Mouse (Mus musculus): ENCODE measurements around the gene Atf6. TPM values are rescaled to one million over a fixed set of nuclear protein-coding genes. Genes with fewer than 3 reads are reported as not detected.

Atf6 gene
- total and polyA plus RNA-seq, 2 experiments = 14.3 to 30.1 TPM

DNA sequence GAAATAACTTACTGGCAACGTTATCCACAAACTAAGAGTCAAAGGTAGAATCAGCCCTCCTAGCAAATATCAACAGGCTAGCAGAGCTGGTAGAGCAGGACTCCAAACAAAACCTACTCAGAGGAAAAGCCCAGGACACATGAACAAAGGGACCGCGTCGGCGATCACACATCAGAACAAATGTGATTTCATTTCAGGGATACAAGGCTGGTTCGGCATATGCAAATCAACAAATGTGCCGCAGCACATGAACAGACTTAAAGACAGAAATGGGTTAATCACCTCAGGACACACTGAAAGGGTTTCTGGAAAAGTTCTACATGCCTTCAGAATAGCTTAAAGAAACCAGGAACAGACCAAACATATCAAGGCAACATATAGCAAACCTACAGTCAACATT lies 155.8 kb downstream of the Atf6 start:
- TF ChIP-seq CTCF (IDR thresholded peaks at IDR 0.05; ENCODE audit: low read depth, low read length) = no peak
- no peak for TF ChIP-seq POLR2A (IDR thresholded peaks at IDR 0.05; ENCODE audit: extremely low read depth, insufficient read depth, low read length)
- Histone ChIP-seq H3K4me3 (ENCODE audit: insufficient read depth, low read depth, low read length) (no peak overlapping the region), H3K4me1 (ENCODE audit: control insufficient read depth, insufficient read depth, low read length) (no peaks in the 10 kb centered on the region), H3K27me3 (ENCODE audit: control insufficient read depth, insufficient read depth, low read length) (no peaks in the 10 kb centered on the region), H3K36me3 (ENCODE audit: control insufficient read depth, insufficient read depth, low read length) (peaks cover 2% of the 10 kb centered on the region), H3K79me2 (ENCODE audit: control insufficient read depth, insufficient read depth, low read length) (no peaks in the 10 kb centered on the region; the same call in 1 of the 2 replicates), H3K9ac (ENCODE audit: low read depth, low read length) (no peak overlapping the region), H3K27ac (replicated peaks; ENCODE audit: insufficient read depth, low read depth, low read length) (no peak overlapping the region)
- WGBS = 97% methylated on average over 7 of the region's 7 CpGs
- DNase-seq (ENCODE audit: extremely low read depth, low read depth, low spot score) = no peak

GRCm38 (mm10) chr1:170709969-170710368 lies 157.6 kb downstream of the Atf6 start:
- no peak overlapping the region for H3K9ac ChIP-seq (ENCODE audit: low read depth, low read length)
- DNase-seq (ENCODE audit: extremely low read depth, low read depth, low spot score) = no peak
- no peaks in the 10 kb centered on the region for H3K27me3 ChIP-seq (ENCODE audit: control insufficient read depth, insufficient read depth, low read length)
- WGBS = 87% methylated on average over 3 of the region's 3 CpGs
- TF ChIP-seq CTCF (IDR thresholded peaks at IDR 0.05; ENCODE audit: low read depth, low read length) (no peak), POLR2A (IDR thresholded peaks at IDR 0.05; ENCODE audit: extremely low read depth, insufficient read depth, low read length) (no peak)
- H3K4me1 ChIP-seq (ENCODE audit: control insufficient read depth, insufficient read depth, low read length) = no peaks in the 10 kb centered on the region
- H3K79me2 ChIP-seq (ENCODE audit: control insufficient read depth, insufficient read depth, low read length) = no peaks in the 10 kb centered on the region
- peaks cover 2% of the 10 kb centered on the region for H3K36me3 ChIP-seq (ENCODE audit: control insufficient read depth, insufficient read depth, low read length)
- no peak overlapping the region for H3K27ac ChIP-seq (replicated peaks; ENCODE audit: insufficient read depth, low read depth, low read length)
- H3K4me3 ChIP-seq (ENCODE audit: insufficient read depth, low read depth, low read length) = no peak overlapping the region

- peak; percentile 49 for DNase-seq (ENCODE audit: extremely low read depth, low read depth, low spot score)
- Histone ChIP-seq H3K4me1 (ENCODE audit: control insufficient read depth, insufficient read depth, low read length) (no peaks in the 10 kb centered on the region), H3K36me3 (ENCODE audit: control insufficient read depth, insufficient read depth, low read length) (peaks cover 2% of the 10 kb centered on the region), H3K27ac (replicated peaks; ENCODE audit: insufficient read depth, low read depth, low read length) (no peak overlapping the region), H3K79me2 (ENCODE audit: control insufficient read depth, insufficient read depth, low read length) (no peaks in the 10 kb centered on the region), H3K27me3 (ENCODE audit: control insufficient read depth, insufficient read depth, low read length) (no peaks in the 10 kb centered on the region), H3K9ac (ENCODE audit: low read depth, low read length) (no peak overlapping the region), H3K4me3 (ENCODE audit: insufficient read depth, low read depth, low read length) (no peak overlapping the region)
- 76% methylated on average over 8 of the region's 8 CpGs for WGBS
- TF ChIP-seq CTCF (IDR thresholded peaks at IDR 0.05; ENCODE audit: low read depth, low read length) (no peak), POLR2A (IDR thresholded peaks at IDR 0.05; ENCODE audit: extremely low read depth, insufficient read depth, low read length) (no peak)
Measured at GRCm38 (mm10) chr1:170709481-170709880, 158.1 kb downstream of the Atf6 start.

GRCm38 (mm10) chr1:170709034-170709433 lies 158.5 kb downstream of the Atf6 start:
- no peaks in the 10 kb centered on the region for H3K4me1 ChIP-seq (ENCODE audit: control insufficient read depth, insufficient read depth, low read length)
- DNase-seq (ENCODE audit: extremely low read depth, low read depth, low spot score) = no peak
- no peaks in the 10 kb centered on the region for H3K79me2 ChIP-seq (ENCODE audit: control insufficient read depth, insufficient read depth, low read length)
- WGBS = 87% methylated on average over 3 of the region's 3 CpGs
- no peak overlapping the region for H3K4me3 ChIP-seq (ENCODE audit: insufficient read depth, low read depth, low read length)
- H3K36me3 ChIP-seq (ENCODE audit: control insufficient read depth, insufficient read depth, low read length) = peaks cover 2% of the 10 kb centered on the region
- H3K27ac ChIP-seq (replicated peaks; ENCODE audit: insufficient read depth, low read depth, low read length) = no peak overlapping the region
- no peaks in the 10 kb centered on the region for H3K27me3 ChIP-seq (ENCODE audit: control insufficient read depth, insufficient read depth, low read length)
- TF ChIP-seq CTCF (IDR thresholded peaks at IDR 0.05; ENCODE audit: low read depth, low read length) (no peak), POLR2A (IDR thresholded peaks at IDR 0.05; ENCODE audit: extremely low read depth, insufficient read depth, low read length) (no peak)
- no peak overlapping the region for H3K9ac ChIP-seq (ENCODE audit: low read depth, low read length)

GRCm38 (mm10) chr1:170706046-170706445 lies 161.5 kb downstream of the Atf6 start:
- Histone ChIP-seq H3K36me3 (ENCODE audit: control insufficient read depth, insufficient read depth, low read length) (peaks cover 2% of the 10 kb centered on the region), H3K27me3 (ENCODE audit: control insufficient read depth, insufficient read depth, low read length) (no peaks in the 10 kb centered on the region), H3K9ac (ENCODE audit: low read depth, low read length) (no peak overlapping the region), H3K4me1 (ENCODE audit: control insufficient read depth, insufficient read depth, low read length) (no peaks in the 10 kb centered on the region), H3K27ac (replicated peaks; ENCODE audit: insufficient read depth, low read depth, low read length) (no peak overlapping the region), H3K4me3 (ENCODE audit: insufficient read depth, low read depth, low read length) (no peak overlapping the region), H3K79me2 (ENCODE audit: control insufficient read depth, insufficient read depth, low read length) (no peaks in the 10 kb centered on the region)
- 86% methylated on average over 4 of the region's 4 CpGs for WGBS
- TF ChIP-seq POLR2A (IDR thresholded peaks at IDR 0.05; ENCODE audit: extremely low read depth, insufficient read depth, low read length) = no peak
- no peak for TF ChIP-seq CTCF (IDR thresholded peaks at IDR 0.05; ENCODE audit: low read depth, low read length)
- no peak for DNase-seq (ENCODE audit: extremely low read depth, low read depth, low spot score)

GRCm38 (mm10) chr1:170704911-170705594 lies 162.5 kb downstream of the Atf6 start:
- H3K36me3 ChIP-seq (ENCODE audit: control insufficient read depth, insufficient read depth, low read length) = peaks cover under 1% of the 10 kb centered on the region
- DNase-seq (ENCODE audit: extremely low read depth, low read depth, low spot score) = no peak
- no peak overlapping the region for H3K4me3 ChIP-seq (ENCODE audit: insufficient read depth, low read depth, low read length)
- no peaks in the 10 kb centered on the region for H3K79me2 ChIP-seq (ENCODE audit: control insufficient read depth, insufficient read depth, low read length)
- H3K4me1 ChIP-seq (ENCODE audit: control insufficient read depth, insufficient read depth, low read length) = no peaks in the 10 kb centered on the region
- no peak overlapping the region for H3K27ac ChIP-seq (replicated peaks; ENCODE audit: insufficient read depth, low read depth, low read length)
- 80% methylated on average over 4 of the region's 4 CpGs for WGBS
- TF ChIP-seq CTCF (IDR thresholded peaks at IDR 0.05; ENCODE audit: low read depth, low read length) (no peak), POLR2A (IDR thresholded peaks at IDR 0.05; ENCODE audit: extremely low read depth, insufficient read depth, low read length) (no peak)
- H3K27me3 ChIP-seq (ENCODE audit: control insufficient read depth, insufficient read depth, low read length) = no peaks in the 10 kb centered on the region
- no peak overlapping the region for H3K9ac ChIP-seq (ENCODE audit: low read depth, low read length)

Data from liver, adult 2 months (tissue).